Mouse (Mus musculus) cerebellum, adult 18-20 months (tissue): ENCODE results near the gene Gm10638.

ENCODE experiments used
- DNase-seq, 2 experiments: peaks; one replicate each; pipeline ENCODE4 v3.0.0; 2021

Gm10638 gene

GRCm38 (mm10) chr8:86741627-86742026 lies 3.9 kb upstream of the Gm10638 start:
- no peak for DNase-seq

DNA sequence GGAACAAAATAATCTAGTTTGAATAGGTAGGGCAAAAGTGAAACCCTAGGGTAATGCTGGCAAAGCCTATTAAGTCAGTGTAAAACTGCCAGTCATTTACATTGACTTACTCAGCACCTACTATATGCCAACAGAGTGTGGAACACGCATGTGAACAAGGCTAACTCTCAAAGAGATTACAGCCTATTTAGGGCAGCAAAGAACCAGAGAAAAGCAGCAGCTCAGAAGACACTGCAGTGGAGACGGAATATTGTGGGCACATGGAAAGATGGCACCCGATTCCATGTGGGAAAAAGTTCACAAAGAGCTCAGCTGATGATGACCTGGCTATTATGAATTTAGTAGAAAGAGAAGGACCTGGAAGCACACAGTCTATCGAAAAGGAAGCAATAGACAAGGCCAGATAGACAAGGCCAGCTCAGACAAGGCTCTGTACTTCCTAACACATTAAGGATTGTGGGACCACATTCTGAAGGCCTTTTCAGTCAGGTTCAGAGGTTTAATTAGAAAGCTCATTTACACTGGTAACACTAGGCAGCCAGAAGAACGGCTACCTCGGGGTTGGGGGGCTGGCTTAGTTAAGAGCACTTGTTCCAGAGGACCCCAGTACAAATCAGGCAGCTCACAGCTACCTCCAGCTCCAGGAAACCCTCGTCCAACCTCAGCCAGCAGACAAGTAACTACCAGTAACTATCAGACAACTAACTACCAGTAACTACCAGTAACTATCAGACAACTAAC lies 2.7 kb upstream of the Gm10638 start:
- DNase-seq: no peak

DNA sequence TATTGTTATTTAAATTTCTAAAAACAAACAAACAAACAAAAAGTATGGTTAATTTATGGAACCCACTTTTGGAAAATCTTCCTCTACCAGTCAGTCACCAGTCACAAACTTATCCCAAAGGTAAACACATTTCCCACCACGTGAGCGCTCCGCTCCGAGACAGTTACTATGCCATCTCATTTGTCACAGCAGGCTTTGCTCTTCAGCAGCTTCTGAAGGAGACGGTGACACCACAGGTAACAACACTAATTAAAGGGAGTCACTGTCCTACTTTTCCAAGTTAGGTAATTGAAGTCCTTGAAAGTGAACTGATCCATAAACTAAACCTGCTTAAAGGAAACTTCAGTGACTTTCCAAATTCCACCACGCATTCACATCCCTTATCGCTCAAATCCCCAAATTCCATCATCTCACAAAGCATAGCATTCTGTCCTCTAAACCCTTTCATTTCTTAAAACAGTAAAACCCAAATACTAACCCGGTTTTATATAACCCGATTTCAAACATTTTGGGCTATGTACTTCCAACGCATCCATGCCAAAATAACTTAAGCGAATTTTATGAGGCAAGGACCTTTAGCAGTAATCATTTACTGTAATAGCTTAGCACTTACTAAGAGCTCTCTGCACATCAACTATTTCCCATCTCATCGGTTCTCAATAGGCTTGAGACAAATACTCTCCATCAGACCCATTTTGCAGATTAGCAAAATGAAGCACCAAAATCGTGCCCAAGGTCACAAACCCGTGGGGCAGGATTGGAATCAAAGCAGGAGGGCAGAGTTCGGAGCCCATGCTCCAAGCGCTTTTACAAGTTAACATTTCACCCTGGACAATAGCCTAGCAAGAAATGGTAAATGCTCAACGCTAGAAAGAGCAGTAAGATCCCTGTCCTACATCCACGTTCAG lies 932 bp upstream of the Gm10638 start:
- DNase-seq: peak in 1 of 2 experiments; percentile 30

DNA sequence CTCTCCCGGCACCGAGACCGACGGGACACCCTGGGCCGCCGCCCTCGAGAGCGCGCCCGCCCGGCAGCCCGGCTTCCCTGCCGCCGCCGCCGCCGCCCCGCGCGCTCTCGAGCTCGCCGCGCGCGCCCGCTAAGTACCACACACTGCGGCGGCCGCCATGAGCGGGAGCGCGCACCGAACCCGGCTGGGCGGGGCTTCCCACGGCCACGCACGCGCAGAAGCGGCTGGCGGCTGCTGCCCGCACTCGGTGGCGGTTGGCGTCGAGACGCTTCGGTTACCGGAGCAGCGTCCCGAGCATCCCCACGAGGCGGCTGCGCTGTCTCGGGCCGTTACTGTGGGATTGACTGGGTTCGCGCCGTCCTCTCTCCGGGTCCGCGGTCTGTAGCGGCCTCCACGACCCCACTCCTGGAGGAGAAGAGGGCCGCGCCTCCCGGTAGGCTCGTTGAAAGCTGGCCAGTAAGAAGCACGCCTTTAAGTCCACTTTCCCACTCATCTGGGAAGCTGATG lies 489 bp downstream of the Gm10638 start:
- DNase-seq: peak; percentile 91 to 99

GRCm38 (mm10) chr8:86746511-86746910 lies 1.0 kb downstream of the Gm10638 start:
- peak; percentile 33 to 47 for DNase-seq

DNA sequence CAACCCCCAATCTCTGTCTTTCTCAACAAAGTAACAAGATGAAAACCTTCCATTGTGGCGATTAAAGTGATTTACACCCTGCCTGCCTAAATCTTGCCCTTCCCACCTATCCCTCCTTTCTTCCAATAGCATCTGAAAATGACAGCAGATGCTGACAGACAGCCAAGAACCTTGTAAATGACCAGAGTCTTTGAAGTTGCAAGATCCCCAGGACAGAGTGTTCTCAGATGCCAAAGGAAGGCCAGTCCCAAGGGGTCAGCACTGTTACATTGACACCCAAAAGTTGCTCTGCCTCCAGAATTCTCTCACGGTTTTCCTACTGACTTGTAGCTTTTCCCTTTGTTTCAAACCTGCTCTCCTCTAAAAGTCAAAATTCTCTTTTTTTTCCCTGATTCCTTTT lies 4.3 kb downstream of the Gm10638 start:
- DNase-seq: no peak

DNA sequence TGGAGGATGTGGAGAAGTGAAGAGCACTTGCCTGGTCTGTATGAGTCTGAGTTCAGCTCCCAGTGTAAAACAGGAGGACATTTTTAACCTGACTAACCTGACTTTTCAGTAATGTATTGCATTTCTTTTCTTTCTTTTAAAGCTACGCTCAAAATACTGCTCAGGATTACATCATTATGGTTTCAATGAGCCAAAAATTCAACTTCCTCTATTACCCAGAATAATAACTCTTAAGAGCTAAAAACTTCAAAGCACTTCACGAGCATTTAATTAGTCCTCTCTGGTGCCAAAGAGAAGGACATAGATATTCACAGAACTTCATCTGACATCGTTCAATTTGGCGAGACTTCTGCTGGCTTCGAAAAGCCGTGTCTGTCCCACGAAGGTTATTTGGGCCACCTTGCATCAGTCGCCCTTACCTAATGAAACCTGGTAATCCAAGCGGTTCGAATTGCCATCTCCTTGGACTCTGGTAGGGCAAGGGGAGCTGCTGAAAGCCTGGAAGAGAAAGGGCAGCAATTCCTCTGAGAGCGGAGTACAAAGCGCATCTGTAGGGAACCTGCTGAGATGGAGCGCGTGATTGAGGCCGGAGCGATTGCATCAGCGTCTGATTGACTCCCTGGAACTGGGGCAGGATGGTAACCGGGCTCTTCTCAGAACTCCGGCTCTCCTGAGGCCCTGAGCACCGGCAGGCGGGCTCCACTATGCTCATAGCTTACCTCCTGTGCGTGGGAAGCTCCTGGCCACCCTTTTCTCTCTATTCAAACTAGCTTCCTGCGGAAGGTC lies 11.6 kb downstream of the Gm10638 start:
- peak; percentile 33 to 37 for DNase-seq

DNA sequence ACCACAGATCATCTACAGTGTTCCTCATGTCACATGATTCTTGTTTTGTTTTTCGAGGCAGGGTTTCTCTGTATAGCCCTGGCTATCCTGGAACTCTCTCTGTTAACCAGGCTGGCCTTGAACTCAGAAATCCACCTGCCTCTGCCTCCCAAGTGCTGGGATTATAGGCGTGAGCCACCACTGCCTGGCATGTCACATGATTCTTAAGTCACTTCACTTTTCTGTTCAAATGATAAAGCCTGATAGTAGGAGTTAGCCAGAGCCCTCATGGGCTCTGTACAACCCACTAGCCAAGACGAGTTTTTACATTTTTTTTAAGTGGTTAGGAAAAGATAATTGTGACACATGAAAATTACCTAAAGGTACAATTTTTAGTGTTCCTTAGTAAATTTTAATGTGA lies 13.2 kb downstream of the Gm10638 start:
- DNase-seq: no peak

- no peak for DNase-seq
These were observed 13.6 kb downstream of the Gm10638 start for GRCm38 (mm10) chr8:86759090-86759491.

DNA sequence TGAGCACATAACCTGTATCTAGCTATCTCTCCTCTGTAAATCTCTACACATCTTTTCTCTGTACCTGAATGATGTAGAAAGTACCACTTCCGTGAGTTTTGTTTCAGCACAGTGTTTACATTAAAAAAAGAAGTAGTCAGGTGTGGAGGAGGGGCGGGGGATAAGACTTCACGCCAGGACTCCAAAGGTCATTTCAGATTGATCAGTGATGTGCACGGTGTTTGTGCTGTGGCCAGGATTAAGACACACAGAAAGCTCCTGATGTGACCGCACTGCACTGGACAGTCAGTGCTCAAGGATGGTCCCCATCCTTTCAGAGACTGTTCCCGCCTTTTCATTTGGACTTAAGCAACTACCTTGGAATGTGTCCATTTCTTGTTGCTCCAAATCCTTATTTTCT lies 15.2 kb downstream of the Gm10638 start:
- DNase-seq: no peak

DNA sequence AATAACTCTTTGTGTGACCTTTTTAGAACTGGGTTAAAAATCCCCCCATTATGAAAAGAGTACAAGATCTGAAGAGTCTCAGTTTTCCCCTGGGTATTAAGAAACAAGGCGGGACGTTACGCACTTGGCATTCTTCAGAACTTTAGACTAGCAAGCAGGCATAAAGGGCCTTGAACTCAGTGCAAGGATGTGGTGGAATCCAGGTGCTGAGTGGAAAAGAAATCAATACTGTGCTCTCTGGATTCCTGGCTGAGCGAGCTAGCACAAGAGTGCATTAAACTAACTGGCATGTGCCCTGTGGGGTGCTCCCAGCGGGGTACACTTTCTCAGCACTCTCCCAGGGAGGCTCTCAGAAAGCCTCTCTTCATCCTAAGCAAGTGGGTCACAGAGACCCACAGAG lies 17.3 kb downstream of the Gm10638 start:
- no peak for DNase-seq

DNA sequence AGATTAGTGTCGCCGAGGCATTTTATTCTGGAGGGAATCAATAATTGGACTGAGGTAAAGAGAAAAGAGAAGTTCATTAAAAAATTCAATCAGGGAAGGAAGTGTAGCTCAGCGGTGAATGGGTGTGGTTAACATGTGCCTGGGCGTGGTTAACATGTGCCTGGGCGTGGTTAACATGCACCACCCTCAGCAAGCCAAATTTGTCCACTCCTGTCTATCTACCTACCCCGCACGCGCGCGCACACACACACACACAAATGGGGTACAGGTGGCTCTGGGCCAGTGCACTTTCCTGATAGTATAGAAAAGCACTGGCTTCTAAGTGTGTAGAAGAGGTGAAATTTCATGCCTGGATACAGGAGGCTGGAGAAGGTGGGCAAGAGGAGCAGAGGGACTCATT lies 19.7 kb downstream of the Gm10638 start:
- no peak for DNase-seq

- DNase-seq: no peak
These were observed 20.2 kb downstream of the Gm10638 start for GRCm38 (mm10) chr8:86765669-86766068.

- DNase-seq: no peak
These were observed 21.2 kb downstream of the Gm10638 start for GRCm38 (mm10) chr8:86766548-86767211.

DNA sequence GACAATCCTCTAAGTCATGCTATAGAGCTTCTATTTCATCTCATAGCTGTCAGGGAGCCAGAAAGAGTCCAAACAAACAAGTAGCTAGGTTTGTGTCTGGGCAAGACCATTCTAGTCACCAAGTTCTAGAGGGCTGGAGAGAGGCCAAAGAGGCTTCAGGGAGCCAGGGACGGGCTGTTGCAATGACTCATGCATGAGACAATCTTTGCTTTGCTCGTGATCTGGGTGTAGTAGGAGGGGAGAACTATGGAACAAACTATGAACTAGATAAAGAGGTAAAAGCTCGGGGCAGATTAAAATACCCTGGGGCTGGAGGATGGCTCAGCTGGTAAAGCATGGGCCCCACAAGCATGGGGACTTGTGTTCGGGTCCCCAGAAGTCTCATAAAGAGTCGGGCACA lies 23.0 kb downstream of the Gm10638 start:
- peak; percentile 7 to 8 for DNase-seq

DNA sequence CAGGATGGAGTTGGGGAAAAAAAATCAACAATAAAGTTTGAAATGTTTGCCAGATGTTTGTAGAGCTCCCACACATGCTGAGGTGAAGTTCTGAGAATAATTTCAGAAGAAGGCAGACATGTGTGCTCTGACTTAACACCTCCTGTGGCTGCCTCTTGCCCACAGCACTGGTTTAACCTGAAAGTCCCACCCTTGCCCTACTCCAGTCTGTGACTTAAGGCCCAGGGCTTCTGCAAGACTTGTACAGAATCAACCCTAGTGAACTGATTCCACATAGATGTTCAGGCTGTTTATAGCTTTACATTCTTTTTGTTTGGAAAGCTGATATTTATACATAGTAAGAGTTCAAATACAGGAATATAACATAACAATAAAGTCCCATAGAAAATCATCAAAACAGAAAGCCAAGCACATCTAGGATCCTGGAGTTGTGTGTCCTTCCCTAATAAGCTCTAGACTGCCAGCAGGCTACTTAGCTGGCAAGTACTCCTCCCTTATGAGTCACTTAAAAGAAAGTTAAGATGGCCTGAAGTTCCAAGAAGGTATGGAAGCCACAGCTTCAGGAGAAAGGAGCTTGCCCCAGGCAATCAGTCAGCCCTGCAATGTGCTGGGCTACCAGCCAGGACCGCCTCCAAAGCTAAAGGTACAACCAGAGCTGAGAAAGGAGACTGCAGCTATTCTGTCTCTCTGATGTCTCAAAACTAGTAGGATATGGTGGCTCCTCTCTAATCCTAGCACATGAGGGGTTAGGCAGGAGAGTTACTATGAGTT lies 24.6 kb downstream of the Gm10638 start:
- DNase-seq: no peak

DNA sequence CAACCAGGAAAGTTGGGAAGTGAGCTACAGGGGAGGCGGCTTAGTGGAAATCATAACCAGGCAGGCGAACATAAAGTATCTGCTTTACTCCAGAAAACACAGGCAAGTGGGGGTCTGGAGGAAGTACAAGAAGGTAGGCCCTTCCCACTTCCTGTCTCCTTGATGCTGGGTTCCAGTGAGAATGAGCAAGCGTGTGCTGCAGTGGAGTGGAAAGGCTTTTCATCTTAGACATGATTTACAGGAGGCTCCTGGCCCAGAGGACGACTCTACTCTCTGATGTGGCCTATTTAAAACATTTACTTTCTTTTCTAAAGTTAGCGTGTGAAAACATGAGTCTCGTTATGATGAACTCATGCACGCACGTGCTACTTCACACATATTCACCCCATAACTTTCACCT lies 33.7 kb downstream of the Gm10638 start:
- no peak for DNase-seq

- no peak for DNase-seq
These were observed 35.6 kb downstream of the Gm10638 start for GRCm38 (mm10) chr8:86781094-86781493.

DNA sequence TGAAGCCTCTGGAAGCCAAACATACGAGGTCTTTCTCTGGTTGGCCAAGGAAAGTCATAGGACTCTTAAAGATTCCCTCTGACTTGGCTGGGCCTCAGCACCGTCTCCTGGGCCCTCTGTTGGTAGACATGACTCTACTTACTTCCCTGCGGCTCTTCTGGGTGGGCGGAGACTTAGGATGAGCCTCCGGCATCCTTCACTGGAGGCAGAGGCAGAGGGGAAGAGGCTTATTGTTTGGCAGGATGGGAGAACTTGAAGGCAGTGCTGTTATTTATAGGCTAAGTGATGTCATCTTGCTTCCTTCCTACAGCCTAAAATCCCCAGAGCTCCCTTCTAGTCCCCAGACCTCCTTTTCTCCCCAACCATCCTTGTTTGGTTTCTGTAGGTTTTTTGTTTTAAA lies 41.0 kb downstream of the Gm10638 start:
- no peak for DNase-seq

- no peak for DNase-seq
These were observed 42.5 kb downstream of the Gm10638 start for GRCm38 (mm10) chr8:86787891-86788420.

DNA sequence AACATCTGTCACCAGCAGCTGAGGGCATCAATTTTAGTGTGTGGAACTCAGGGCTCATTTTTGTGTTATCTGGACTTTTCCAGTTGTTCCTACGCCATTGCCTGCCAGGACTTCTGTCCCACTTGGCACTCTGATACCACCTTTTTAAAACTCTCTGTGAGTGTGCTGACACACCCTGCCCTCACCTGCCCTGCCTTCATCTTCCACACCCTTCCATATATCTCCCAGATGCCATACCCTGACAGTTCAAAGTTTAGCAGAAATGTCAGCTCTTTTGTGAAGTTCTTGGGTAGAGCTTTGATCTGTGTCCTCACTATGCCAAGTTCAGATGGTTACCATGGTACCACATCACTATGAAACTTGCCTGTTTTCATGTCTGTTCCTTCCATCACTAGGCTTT lies 44.1 kb downstream of the Gm10638 start:
- no peak for DNase-seq
